ENCODE assay signal across 19 mouse cellular contexts in the genomic region with DNA sequence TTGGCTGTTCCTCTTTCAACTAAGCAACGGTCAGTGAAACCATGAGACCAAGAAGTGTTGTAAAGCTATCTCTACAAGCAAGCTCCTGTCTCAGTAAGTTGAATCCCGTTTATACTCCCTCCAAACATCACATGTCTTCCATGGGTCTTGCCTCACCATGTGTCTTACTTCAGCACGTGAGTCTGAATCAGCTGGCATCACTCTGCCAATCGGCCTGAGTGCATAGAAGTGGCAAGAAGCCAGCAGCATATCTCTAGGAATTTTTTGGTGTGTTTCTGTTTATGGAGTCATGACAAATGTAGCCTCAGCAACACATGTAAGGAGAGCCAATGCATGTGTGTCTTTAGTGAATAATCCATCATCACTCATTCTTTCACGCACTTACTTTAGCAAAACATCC. TPM values are rescaled to one million over a fixed set of nuclear protein-coding genes. Genes with fewer than 3 reads are reported as not detected.
"Had no signal": no experiment of that assay in that cellular context is flagged by ENCODE, and none has a peak within 500 bp of the region (broad histone marks: within the 10 kb centered on the region; RNA-seq: fewer than 3 reads in every experiment).

No protein-coding gene starts in this region.

- H3K36me3 ChIP-seq: limb, embryonic 12.5 days; liver, embryonic 13.5 days; midbrain, embryonic 12.5 days had no signal

- H3K4me2 ChIP-seq: limb, embryonic 12.5 days; liver, embryonic 13.5 days; midbrain, embryonic 12.5 days had no signal

- H3K27ac ChIP-seq: layer of hippocampus, adult 2 months; limb, embryonic 12.5 days; liver, embryonic 13.5 days; midbrain, embryonic 12.5 days; stomach, postnatal 0 days had no signal

- H3K4me1 ChIP-seq: limb, embryonic 12.5 days; midbrain, embryonic 12.5 days had no signal

- DNase-seq: kidney, adult 11 months; kidney, postnatal 10 days; kidney, postnatal 4 days; liver; liver, embryonic 13.5 days; liver, postnatal 0 days; right cerebral cortex, postnatal 14 days; thymus, postnatal 4 days had no signal

- H3K9ac ChIP-seq: limb, embryonic 12.5 days; liver, embryonic 13.5 days; liver, postnatal 0 days; midbrain, embryonic 12.5 days had no signal

- H3K4me3 ChIP-seq: layer of hippocampus, adult 2 months; limb, embryonic 12.5 days; liver, embryonic 13.5 days; midbrain, embryonic 12.5 days had no signal

- H3K9me3 ChIP-seq: limb, embryonic 12.5 days; liver, embryonic 13.5 days; midbrain, embryonic 12.5 days had no signal

- H3K27me3 ChIP-seq: limb, embryonic 12.5 days; liver, embryonic 13.5 days had no signal

- ATAC-seq: liver, postnatal 0 days; midbrain, embryonic 16.5 days had no signal

RNA-seq across cellular contexts. Expression of a gene that starts 21.6 kb away (rescaled TPM):
- total RNA-seq: layer of hippocampus, adult 2 months; layer of hippocampus, postnatal 10 days; left cerebral cortex, postnatal 36 days had no signal
- polyA plus RNA-seq: kidney, embryonic 14.5 days; midbrain, embryonic 16.5 days; neural tube, embryonic 14.5 days; stomach, postnatal 0 days had no signal

RNA-seq across cellular contexts. Expression of a gene that starts 22.8 kb away (rescaled TPM):
- total RNA-seq: layer of hippocampus, adult 2 months; megakaryocyte-erythroid progenitor cell, adult 5-6 weeks had no signal
- polyA plus RNA-seq: kidney, embryonic 14.5 days; limb, embryonic 12.5 days; liver, embryonic 13.5 days; liver, postnatal 0 days; small intestine, adult 2 months had no signal
